Mouse (Mus musculus) embryonic facial prominence, embryonic 11.5 days (tissue): Measurements from ENCODE around the gene Fgfr2. TPM values are rescaled to one million over a fixed set of nuclear protein-coding genes. Genes with fewer than 3 reads are reported as not detected.
A peak's percentile ranks its signal among the peaks of the same experiment; 100 is the strongest.

ENCODE experiments used
- ATAC-seq: fragments of 200-750 bp; cut with Nextera tagmentation; replicated peaks from 2 replicates; pipeline ENCODE4 v1.8.0; 2017; ENCODE audit warnings: low read depth; ENCODE audit not compliant: insufficient number of reproducible peaks, low FRiP score, low TSS enrichment
- DNase-seq: peaks from one replicate; pipeline ENCODE4 v3.0.0-alpha.2; 2015; ENCODE audit warnings: low spot score
- H3K27ac ChIP-seq: fragments of 300-500 bp; sonication (generic); replicated peaks from 2 replicates; pipeline ENCODE4 v1.5.1; 2014; ENCODE audit warnings: mild to moderate bottlenecking, low read depth, low read length, control low read depth
- H3K27me3 ChIP-seq: fragments of 300-500 bp; sonication (generic); 2 replicates; pipeline ENCODE4 v1.6.1; 2014; ENCODE audit warnings: mild to moderate bottlenecking, low read length, moderate library complexity, mixed read lengths; ENCODE audit not compliant: control insufficient read depth, insufficient read depth
- H3K36me3 ChIP-seq: fragments of 300-500 bp; sonication (generic); replicated peaks from 2 replicates; pipeline ENCODE4 v1.6.1; 2014; ENCODE audit warnings: low read depth, mild to moderate bottlenecking, low read length, moderate library complexity, mixed read lengths; ENCODE audit not compliant: control insufficient read depth, insufficient read depth
- H3K4me1 ChIP-seq: fragments of 300-500 bp; sonication (generic); 2 replicates; pipeline ENCODE4 v1.6.1; 2014; ENCODE audit warnings: low read length, mixed read lengths; ENCODE audit not compliant: control insufficient read depth, insufficient read depth
- H3K4me2 ChIP-seq: fragments of 300-500 bp; sonication (generic); 2 replicates; pipeline ENCODE4 v1.6.1; 2014; ENCODE audit warnings: low read depth, mild to moderate bottlenecking, control low read depth, low read length, moderate library complexity
- H3K4me3 ChIP-seq: fragments of 300-500 bp; sonication (generic); 2 replicates; pipeline ENCODE4 v1.5.1; 2014; ENCODE audit warnings: low read depth, low read length, control low read depth
- H3K9ac ChIP-seq: fragments of 300-500 bp; sonication (generic); replicated peaks from 2 replicates; pipeline ENCODE4 v1.6.1; 2014; ENCODE audit warnings: mild to moderate bottlenecking, control low read depth, low read length
- H3K9me3 ChIP-seq: fragments of 300-500 bp; sonication (generic); replicated peaks from 2 replicates; pipeline ENCODE4 v1.6.1; 2016; ENCODE audit warnings: mild to moderate bottlenecking, low read length, inconsistent platforms, mixed read lengths; ENCODE audit not compliant: control insufficient read depth
- WGBS: fragments of 180-500 bp; shearing (Covaris S2); extraction: QIAGEN DNeasy Blood & Tissue Kit; methylation state at CpG from one replicate; pipeline ENCODE4 v1.1.7; 2014; 5-methylcytosine and 5-hydroxymethylcytosine counted together
- polyA plus RNA-seq: library from polyadenylated mRNA; unstranded; fragments of >200 nt; fragmentation: Nextera tagmentation; extraction: Ambion mirVana; gene quantifications from 2 replicates; pipeline ENCODE4 v1.2.1, GENCODE M21; 2014

Gene Fgfr2
- polyA plus RNA-seq, 1 experiment from 2014 or later, result 75.6 TPM

- DNase-seq, result no peak
- no peak overlapping the region for H3K9ac ChIP-seq
- no peaks in the 10 kb centered on the region for H3K9me3 ChIP-seq
- 70% methylated on average over 4 of the region's 4 CpGs for WGBS
- no peak for ATAC-seq
- H3K27ac ChIP-seq, result no peak overlapping the region
- H3K27me3 ChIP-seq, result no peaks in the 10 kb centered on the region
- no peaks in the 10 kb centered on the region for H3K4me1 ChIP-seq
- H3K4me3 ChIP-seq, result no peak overlapping the region
- H3K36me3 ChIP-seq, result no peaks in the 10 kb centered on the region
- no peak overlapping the region for H3K4me2 ChIP-seq
These were observed 1312.2 kb downstream of the Fgfr2 start for GRCm38 (mm10) chr7:131810916-131811315.

GRCm38 (mm10) chr7:131809584-131810181, 1313.5 kb downstream of the Fgfr2 start:
- no peak for DNase-seq
- H3K4me1 ChIP-seq, result no peaks in the 10 kb centered on the region
- no peak overlapping the region for H3K27ac ChIP-seq
- no peak overlapping the region for H3K4me2 ChIP-seq
- no peaks in the 10 kb centered on the region for H3K27me3 ChIP-seq
- no peaks in the 10 kb centered on the region for H3K36me3 ChIP-seq
- H3K4me3 ChIP-seq, result no peak overlapping the region
- H3K9ac ChIP-seq, result no peak overlapping the region
- ATAC-seq, result no peak; the same call in 1 of the 2 replicates
- H3K9me3 ChIP-seq, result no peaks in the 10 kb centered on the region
- 9% methylated on average over 5 of the region's 5 CpGs for WGBS

- no peak for ATAC-seq
- Histone ChIP-seq H3K27me3 (no peaks in the 10 kb centered on the region), H3K4me3 (no peak overlapping the region), H3K9ac (no peak overlapping the region), H3K27ac (no peak overlapping the region), H3K4me1 (no peaks in the 10 kb centered on the region), H3K36me3 (no peaks in the 10 kb centered on the region), H3K9me3 (no peaks in the 10 kb centered on the region), H3K4me2 (no peak overlapping the region)
- 21% methylated on average over 2 of the region's 2 CpGs for WGBS
- no peak for DNase-seq
These were observed 1315.9 kb downstream of the Fgfr2 start for GRCm38 (mm10) chr7:131807257-131807656.

- H3K27me3 ChIP-seq, result no peaks in the 10 kb centered on the region
- H3K4me3 ChIP-seq, result no peak overlapping the region
- ATAC-seq, result no peak
- H3K36me3 ChIP-seq, result no peaks in the 10 kb centered on the region
- H3K9me3 ChIP-seq, result no peaks in the 10 kb centered on the region
- DNase-seq, result no peak
- H3K4me1 ChIP-seq, result no peaks in the 10 kb centered on the region
- 53% methylated on average over 9 of the region's 9 CpGs for WGBS
- no peak overlapping the region for H3K9ac ChIP-seq
- no peak overlapping the region for H3K4me2 ChIP-seq
- no peak overlapping the region for H3K27ac ChIP-seq
These were observed 1317.5 kb downstream of the Fgfr2 start for GRCm38 (mm10) chr7:131805525-131806202.

- Histone ChIP-seq H3K4me3 (no peak overlapping the region), H3K36me3 (no peaks in the 10 kb centered on the region), H3K27me3 (no peaks in the 10 kb centered on the region), H3K4me2 (no peak overlapping the region), H3K9ac (no peak overlapping the region), H3K27ac (no peak overlapping the region), H3K9me3 (no peaks in the 10 kb centered on the region), H3K4me1 (no peaks in the 10 kb centered on the region)
- no peak for ATAC-seq
- 48% methylated on average over 6 of the region's 6 CpGs for WGBS
- peak; percentile 40 for DNase-seq
These were observed 1322.6 kb downstream of the Fgfr2 start for GRCm38 (mm10) chr7:131800416-131801045.

GRCm38 (mm10) chr7:131797161-131797560, 1326.0 kb downstream of the Fgfr2 start:
- DNase-seq, result no peak
- Histone ChIP-seq H3K9ac (no peak overlapping the region), H3K27me3 (no peaks in the 10 kb centered on the region), H3K4me3 (no peak overlapping the region), H3K9me3 (no peaks in the 10 kb centered on the region), H3K4me2 (no peak overlapping the region), H3K36me3 (no peaks in the 10 kb centered on the region), H3K4me1 (no peaks in the 10 kb centered on the region), H3K27ac (no peak overlapping the region)
- ATAC-seq, result no peak
- 51% methylated on average over 6 of the region's 6 CpGs for WGBS

- DNase-seq (no peak), ATAC-seq (no peak)
- Histone ChIP-seq H3K9ac (no peak overlapping the region), H3K27ac (no peak overlapping the region), H3K27me3 (no peaks in the 10 kb centered on the region), H3K4me2 (no peak overlapping the region), H3K36me3 (no peaks in the 10 kb centered on the region), H3K4me3 (no peak overlapping the region), H3K4me1 (no peaks in the 10 kb centered on the region), H3K9me3 (no peaks in the 10 kb centered on the region)
- 78% methylated on average over 10 of the region's 10 CpGs for WGBS
These were observed 1334.4 kb downstream of the Fgfr2 start for GRCm38 (mm10) chr7:131788595-131789206.

GRCm38 (mm10) chr7:131785721-131786120, 1337.4 kb downstream of the Fgfr2 start:
- H3K27me3 ChIP-seq, result no peaks in the 10 kb centered on the region
- WGBS, result 84% methylated on average over 3 of the region's 3 CpGs

More at GRCm38 (mm10) chr7:131785721-131786120, 1337.4 kb downstream of the Fgfr2 start:
- no peak overlapping the region for H3K27ac ChIP-seq
- no peak overlapping the region for H3K9ac ChIP-seq
- no peaks in the 10 kb centered on the region for H3K4me1 ChIP-seq
- ATAC-seq (no peak), DNase-seq (no peak)
- no peaks in the 10 kb centered on the region for H3K36me3 ChIP-seq
- H3K4me2 ChIP-seq, result no peak overlapping the region
- no peaks in the 10 kb centered on the region for H3K9me3 ChIP-seq
- H3K4me3 ChIP-seq, result no peak overlapping the region
